Mouse (Mus musculus): Measurements from ENCODE around the gene C2.
"Not testable (repeated sequence)": the region's sequence is repeated elsewhere in the genome, so short reads cannot be mapped to it uniquely, and the experiment has no call there.

C2 gene

GRCm38 (mm10) chr17:34830776-34831175, 67.3 kb downstream of the C2 start:
- DNase-seq, result not testable (repeated sequence)

- no peak for DNase-seq
These were observed 83.2 kb downstream of the C2 start for GRCm38 (mm10) chr17:34814818-34815370.

- peak; percentile 32 to 39 for DNase-seq
These were observed 84.3 kb downstream of the C2 start for GRCm38 (mm10) chr17:34813747-34814146.
